8 mouse cellular contexts compared by ENCODE assay signal in genomic region chr11:87359262-87359612, GRCm38 (mm10). TPM values are rescaled to one million over a fixed set of nuclear protein-coding genes. Genes with fewer than 3 reads are reported as not detected.
DNase-seq lines count a peak whose midpoint lies in the region; ATAC-seq and TF ChIP-seq lines count a peak whose summit lies in the region.

No protein-coding gene starts in this region.

- H3K9me3 ChIP-seq in embryonic facial prominence, embryonic 14.5 days (ENCODE audit: control insufficient read depth, low read length), result no peaks in the 10 kb centered on the region
- H3K9me3 ChIP-seq in intestine, postnatal 0 days (ENCODE audit: control insufficient read depth), result no peaks in the 10 kb centered on the region
- no peaks in the 10 kb centered on the region for H3K9me3 ChIP-seq in neural tube, embryonic 14.5 days (ENCODE audit: control insufficient read depth, low read length)

- no peaks in the 10 kb centered on the region for H3K36me3 ChIP-seq in embryonic facial prominence, embryonic 14.5 days (ENCODE audit: control insufficient read depth, insufficient read depth, low read length)
- H3K36me3 ChIP-seq in intestine, postnatal 0 days (ENCODE audit: control insufficient read depth, insufficient read depth), result no peaks in the 10 kb centered on the region
- no peaks in the 10 kb centered on the region for H3K36me3 ChIP-seq in neural tube, embryonic 14.5 days (ENCODE audit: control insufficient read depth, insufficient read depth, low read length)

- no peak for TF ChIP-seq CTCF in left cerebral cortex, adult 2 months (IDR thresholded peaks at IDR 0.05)
- no peak for TF ChIP-seq CTCF in intestine, postnatal 0 days (IDR thresholded peaks at IDR 0.05; ENCODE audit: low read depth)

- H3K4me3 ChIP-seq in left cerebral cortex, adult 2 months, result peak overlapping the region; percentile 99
- H3K4me3 ChIP-seq in embryonic facial prominence, embryonic 14.5 days (ENCODE audit: low read depth, low read length), result peak overlapping the region; percentile 74
- H3K4me3 ChIP-seq in intestine, postnatal 0 days (ENCODE audit: low read depth, low read length), result peak overlapping the region; percentile 80
- H3K4me3 ChIP-seq in neural tube, embryonic 14.5 days (ENCODE audit: low read depth, low read length), result peak overlapping the region; percentile 90

- H3K4me1 ChIP-seq in embryonic facial prominence, embryonic 14.5 days (ENCODE audit: control insufficient read depth, insufficient read depth, low read length), result peaks cover 9% of the 10 kb centered on the region; the same call in 1 of the 2 replicates
- H3K4me1 ChIP-seq in intestine, postnatal 0 days (replicated peaks; ENCODE audit: control insufficient read depth, insufficient read depth, low read length), result no peaks in the 10 kb centered on the region
- H3K4me1 ChIP-seq in neural tube, embryonic 14.5 days (ENCODE audit: control insufficient read depth, insufficient read depth, low read length), result no peaks in the 10 kb centered on the region

- WGBS in embryonic facial prominence, embryonic 14.5 days, result 19% methylated on average over 10 of the region's 10 CpGs
- 13% methylated on average over 10 of the region's 10 CpGs for WGBS in intestine, postnatal 0 days
- 17% methylated on average over 10 of the region's 10 CpGs for WGBS in neural tube, embryonic 14.5 days

- ATAC-seq in embryonic facial prominence, embryonic 14.5 days (ENCODE audit: low read depth), result no peak
- ATAC-seq in intestine, postnatal 0 days, result no peak
- no peak for ATAC-seq in neural tube, embryonic 14.5 days (ENCODE audit: low read depth)

- H3K27me3 ChIP-seq in embryonic facial prominence, embryonic 14.5 days (replicated peaks; ENCODE audit: control insufficient read depth, insufficient read depth, low read length), result peaks cover 40% of the 10 kb centered on the region
- H3K27me3 ChIP-seq in intestine, postnatal 0 days (replicated peaks; ENCODE audit: control insufficient read depth, insufficient read depth, low read length), result peaks cover 32% of the 10 kb centered on the region
- no peaks in the 10 kb centered on the region for H3K27me3 ChIP-seq in neural tube, embryonic 14.5 days (ENCODE audit: control insufficient read depth, insufficient read depth, low read length)

- H3K9ac ChIP-seq in embryonic facial prominence, embryonic 14.5 days (ENCODE audit: low read depth, low read length), result peak overlapping the region; percentile 67
- 0 out of 2 replicates have a peak overlapping the region, but pooled peaks have one; percentile 48 for H3K9ac ChIP-seq in intestine, postnatal 0 days (ENCODE audit: low read depth, low read length)
- peak overlapping the region; percentile 85; the same call in 1 of the 2 replicates for H3K9ac ChIP-seq in neural tube, embryonic 14.5 days (replicated peaks; ENCODE audit: low read depth, low read length)

- DNase-seq in left cerebral cortex, adult 2 months (ENCODE audit: extremely low spot score in 1 of 2, low spot score in 2 of 2), result no peak
- no peak for DNase-seq in left cerebral cortex, adult 9 months (ENCODE audit: low spot score in 2 of 2)
- DNase-seq in embryonic facial prominence, embryonic 14.5 days (ENCODE audit: low spot score), result no peak
- DNase-seq in ovary, postnatal 10 days (ENCODE audit: low spot score), result no peak
- no peak for DNase-seq in cerebellum, postnatal 14 days
- no peak for DNase-seq in thymus, adult 18-20 months

- peak overlapping the region; percentile 96 for H3K27ac ChIP-seq in left cerebral cortex, adult 2 months
- no peak overlapping the region for H3K27ac ChIP-seq in embryonic facial prominence, embryonic 14.5 days (replicated peaks; ENCODE audit: low read depth, low read length)
- H3K27ac ChIP-seq in intestine, postnatal 0 days (ENCODE audit: low read depth, low read length), result no peak overlapping the region
- 0 out of 2 replicates have a peak overlapping the region, but pooled peaks have one; percentile 39 for H3K27ac ChIP-seq in neural tube, embryonic 14.5 days (ENCODE audit: low read depth, low read length)

- intact Hi-C loops in left cerebral cortex, adult 2 months (cut with DNase I), result loop anchor here (5.0 kb wide), 1 partner anchor 112 kb away; no protein-coding TSS in a partner anchor

- peak overlapping the region; percentile 96 for H3K4me2 ChIP-seq in embryonic facial prominence, embryonic 14.5 days (ENCODE audit: low read depth, low read length)
- H3K4me2 ChIP-seq in intestine, postnatal 0 days (replicated peaks; ENCODE audit: low read depth), result peak overlapping the region; percentile 99
- H3K4me2 ChIP-seq in neural tube, embryonic 14.5 days (ENCODE audit: low read depth, low read length), result peak overlapping the region; percentile 74

RNA-seq across cellular contexts. Expression of gene Ppm1e, which starts 0.4 kb away (rescaled TPM):
- total RNA-seq in left cerebral cortex, adult 2 months (2021), result 100 to 1,000 TPM; 140 to 152 TPM
- 4.2 and 6.6 TPM in 2 replicates for polyA plus RNA-seq in embryonic facial prominence, embryonic 14.5 days (2014; fragmentation: Nextera tagmentation; extraction: Ambion mirVana)
- polyA plus RNA-seq in intestine, postnatal 0 days (2015; fragmentation: Nextera tagmentation; extraction: Ambion mirVana), result 1.4 and 1.7 TPM in 2 replicates
- polyA plus RNA-seq in neural tube, embryonic 14.5 days (2014; fragmentation: Nextera tagmentation; extraction: Ambion mirVana), result 39.3 and 40.2 TPM in 2 replicates

RNA-seq across cellular contexts. Expression of gene Rad51c, which starts 45.5 kb away (rescaled TPM):
- total RNA-seq in left cerebral cortex, adult 2 months (2021), result 1 to 10 TPM; 3.1 to 4.4 TPM
- 5.2 and 7.2 TPM in 2 replicates for polyA plus RNA-seq in embryonic facial prominence, embryonic 14.5 days (2014; fragmentation: Nextera tagmentation; extraction: Ambion mirVana)
- polyA plus RNA-seq in intestine, postnatal 0 days (2015; fragmentation: Nextera tagmentation; extraction: Ambion mirVana), result 1.9 and 2.0 TPM in 2 replicates
- polyA plus RNA-seq in neural tube, embryonic 14.5 days (2014; fragmentation: Nextera tagmentation; extraction: Ambion mirVana), result 4.9 and 6.0 TPM in 2 replicates

RNA-seq across cellular contexts. Expression of gene Tex14, which starts 45.6 kb away (rescaled TPM):
- under 1 TPM; 0.09 to 0.16 TPM for total RNA-seq in left cerebral cortex, adult 2 months (2021)
- polyA plus RNA-seq in embryonic facial prominence, embryonic 14.5 days (2014; fragmentation: Nextera tagmentation; extraction: Ambion mirVana), result 4.8 and 5.6 TPM in 2 replicates
- 1.3 and 1.8 TPM in 2 replicates for polyA plus RNA-seq in intestine, postnatal 0 days (2015; fragmentation: Nextera tagmentation; extraction: Ambion mirVana)
- 0.51 and 0.64 TPM in 2 replicates for polyA plus RNA-seq in neural tube, embryonic 14.5 days (2014; fragmentation: Nextera tagmentation; extraction: Ambion mirVana)

Comparison
In these comparisons a context has a peak if more than half of its experiments do, and no peak if none do; other contexts are left out.
1. H3K27ac ChIP-seq: peak in left cerebral cortex, adult 2 months (single experiment) and neural tube, embryonic 14.5 days (single experiment); none in embryonic facial prominence, embryonic 14.5 days (single experiment) and intestine, postnatal 0 days (single experiment).
2. Peak in every context shown above with its lines, with median percentiles within 50 percentile points of each other: H3K4me3 ChIP-seq, H3K4me2 ChIP-seq and H3K9ac ChIP-seq.